Mouse (Mus musculus) thymus, adult 18-20 months (tissue): Measurements from ENCODE around the gene Dctn2.

Source experiments
- DNase-seq, 2 experiments: peaks; one replicate each; pipeline ENCODE4 v3.0.0; 2022; ENCODE audit warnings: mixed read lengths in 2 of 2

Gene Dctn2

DNA sequence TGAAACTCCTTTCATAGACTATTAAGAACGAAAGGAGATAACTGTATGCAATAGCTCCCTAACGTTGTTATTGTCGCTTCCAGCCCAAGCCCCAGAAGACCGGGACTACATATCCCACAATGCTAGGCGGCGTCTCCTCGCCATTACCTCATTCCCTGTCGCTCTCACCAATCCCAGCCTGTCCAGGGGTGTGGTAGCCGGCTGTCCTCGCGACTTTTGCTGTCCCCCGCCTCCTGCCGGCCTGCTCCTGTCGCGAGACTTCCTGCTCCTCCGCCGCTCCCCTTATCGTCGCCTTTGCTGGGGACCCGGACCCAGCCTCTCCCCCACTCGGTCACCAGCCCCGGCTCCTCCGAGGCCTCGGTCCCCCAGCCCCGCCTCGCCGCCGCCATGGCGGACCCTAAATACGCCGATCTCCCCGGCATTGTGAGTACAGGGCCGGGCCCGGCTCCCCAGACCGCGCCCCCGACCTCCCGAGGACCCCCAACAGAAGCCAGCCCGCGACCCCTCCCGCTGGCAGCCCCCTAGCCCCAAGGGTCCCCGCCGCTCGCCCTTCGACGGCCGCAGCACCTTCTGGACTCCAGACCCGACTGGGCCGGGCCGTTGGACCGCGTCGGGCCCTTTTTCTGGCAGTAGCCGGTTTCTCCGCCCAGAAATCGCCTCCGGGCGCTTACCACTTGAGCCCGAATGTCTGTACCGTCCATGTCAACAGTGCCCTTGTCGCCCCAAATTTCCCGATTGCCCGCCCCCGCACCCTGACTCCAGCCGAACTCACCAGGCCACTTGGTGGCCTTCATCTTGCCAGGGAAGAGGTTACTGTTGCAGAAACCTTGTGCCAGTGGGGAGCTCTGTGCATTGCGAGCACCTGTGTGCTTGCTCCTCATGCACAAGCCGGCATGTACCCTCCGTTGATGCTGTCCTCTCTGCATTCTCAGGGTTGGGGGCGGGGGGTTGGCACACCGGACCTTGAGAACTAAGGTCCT, at the start of gene Dctn2:
Gene Dctn2, plus strand, starts transcription at position 257 of the 980 bp plus-strand sequence.
- peak; percentile 84 to 88 for DNase-seq

GRCm38 (mm10) chr10:127216456-127216855, 49.7 kb upstream of the Dctn2 start:
- no peak for DNase-seq

GRCm38 (mm10) chr10:127217177-127217576, 49.0 kb upstream of the Dctn2 start:
- no peak for DNase-seq

DNA sequence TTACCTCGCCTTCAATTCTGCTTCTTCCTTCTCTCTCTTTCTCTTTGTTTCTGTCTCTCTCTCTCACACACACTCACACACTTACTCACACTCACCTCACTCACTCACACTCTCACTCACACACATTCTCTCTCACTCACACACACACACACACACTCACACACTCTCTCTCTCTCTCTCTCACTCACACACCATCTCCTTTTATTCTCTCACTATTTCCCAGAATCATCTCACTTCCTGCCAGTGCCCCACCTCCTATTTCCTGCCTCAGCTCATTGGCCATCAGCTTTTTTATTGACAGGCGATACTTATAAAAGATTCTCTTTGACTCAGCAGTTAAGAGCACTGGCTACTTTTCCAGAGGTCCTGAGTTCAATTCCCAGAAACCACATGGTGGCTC, 47.8 kb upstream of the Dctn2 start:
- no peak for DNase-seq

GRCm38 (mm10) chr10:127225213-127225612, 41.0 kb upstream of the Dctn2 start:
- DNase-seq, result no peak

DNA sequence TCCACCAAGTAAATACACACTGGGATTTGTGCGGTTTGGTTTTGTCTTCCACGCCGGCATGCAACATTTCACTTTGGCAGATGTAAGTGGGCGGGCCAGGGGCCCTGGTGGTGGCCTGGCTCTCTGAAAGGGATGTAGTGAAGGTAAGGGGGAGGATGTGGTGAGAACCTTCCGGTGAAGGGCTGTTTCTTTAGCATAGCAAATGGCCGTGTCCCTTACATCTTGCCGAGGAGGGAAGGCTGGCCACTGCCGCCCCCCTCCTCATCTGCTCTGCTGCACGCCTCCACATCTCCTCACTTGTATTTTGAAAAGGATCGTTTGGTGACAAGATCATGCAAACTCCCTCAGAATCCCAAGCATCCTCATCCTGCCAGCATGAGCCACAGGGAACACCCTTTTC, 40.4 kb upstream of the Dctn2 start:
- no peak for DNase-seq

DNA sequence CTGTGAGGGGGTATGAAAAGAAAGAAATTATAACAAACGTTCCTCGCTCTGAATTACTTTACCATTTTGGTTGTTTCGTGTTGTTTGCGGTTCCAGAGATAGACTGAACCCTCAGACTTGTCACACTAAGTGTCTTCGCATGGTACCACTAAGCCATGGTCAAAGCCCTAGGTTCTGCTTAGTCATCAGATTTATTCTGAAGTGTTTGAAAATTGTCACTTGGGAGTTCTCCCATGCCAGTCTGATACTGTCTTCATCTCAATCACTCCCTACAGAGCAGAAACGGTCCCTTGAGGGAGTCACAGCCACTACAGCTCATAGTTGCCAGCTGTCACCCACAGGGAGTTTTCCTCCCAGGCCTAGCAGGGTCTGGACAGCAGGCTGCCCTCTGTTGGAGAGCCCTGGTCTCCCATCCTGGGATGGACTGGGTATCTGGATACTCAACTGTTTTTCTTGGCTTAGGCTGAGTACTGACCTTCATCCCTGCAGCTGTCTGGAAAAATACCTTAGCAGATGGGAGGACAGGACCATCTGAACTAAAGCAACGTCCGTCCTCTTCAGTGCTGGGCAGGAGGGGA, 39.8 kb upstream of the Dctn2 start:
- DNase-seq, result no peak

GRCm38 (mm10) chr10:127227163-127227562, 39.0 kb upstream of the Dctn2 start:
- no peak for DNase-seq

- no peak for DNase-seq
Measured at GRCm38 (mm10) chr10:127228897-127229296, 37.3 kb upstream of the Dctn2 start.

DNA sequence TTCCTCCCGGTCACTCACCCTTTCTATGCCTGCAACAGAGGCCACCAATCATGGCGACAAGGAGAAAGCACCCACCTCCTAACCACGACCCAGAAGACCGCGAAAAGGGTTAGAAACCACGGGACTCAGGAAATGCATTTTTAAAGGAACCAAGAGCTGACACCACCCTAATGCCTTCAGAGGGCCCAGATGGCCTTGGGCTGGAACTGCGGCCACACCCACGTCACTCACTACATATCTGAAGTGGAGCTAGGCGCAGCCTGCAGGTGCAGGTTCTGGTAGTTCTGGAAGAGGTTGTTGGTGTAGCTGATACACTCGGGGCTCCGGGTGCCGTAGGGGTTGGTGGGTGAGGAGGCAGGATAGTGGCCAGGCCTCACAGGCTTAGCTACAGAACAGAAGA, 35.5 kb upstream of the Dctn2 start:
- no peak for DNase-seq

DNA sequence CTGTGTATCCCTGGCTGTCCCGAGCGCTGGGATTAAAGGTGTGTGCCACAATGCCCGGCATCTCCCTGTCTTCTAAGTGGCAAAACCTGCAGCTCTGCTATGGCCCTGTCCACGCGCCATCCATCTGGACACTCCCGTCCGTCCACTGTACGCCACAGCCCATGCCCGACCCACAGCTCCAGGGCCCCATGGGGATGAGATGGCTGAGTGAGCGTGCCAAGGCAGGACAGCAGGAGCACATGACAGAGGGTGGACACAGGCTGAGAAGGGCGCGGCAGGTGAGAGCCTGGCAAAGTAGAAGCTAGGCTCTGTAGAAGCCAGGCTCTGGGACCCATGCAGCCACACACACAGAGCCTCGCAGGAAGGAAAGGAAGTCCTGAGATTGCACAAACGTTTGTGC, 34.4 kb upstream of the Dctn2 start:
- no peak for DNase-seq

GRCm38 (mm10) chr10:127233141-127233540, 33.0 kb upstream of the Dctn2 start:
- no peak for DNase-seq

GRCm38 (mm10) chr10:127236541-127236940, 29.6 kb upstream of the Dctn2 start:
- no peak for DNase-seq

DNA sequence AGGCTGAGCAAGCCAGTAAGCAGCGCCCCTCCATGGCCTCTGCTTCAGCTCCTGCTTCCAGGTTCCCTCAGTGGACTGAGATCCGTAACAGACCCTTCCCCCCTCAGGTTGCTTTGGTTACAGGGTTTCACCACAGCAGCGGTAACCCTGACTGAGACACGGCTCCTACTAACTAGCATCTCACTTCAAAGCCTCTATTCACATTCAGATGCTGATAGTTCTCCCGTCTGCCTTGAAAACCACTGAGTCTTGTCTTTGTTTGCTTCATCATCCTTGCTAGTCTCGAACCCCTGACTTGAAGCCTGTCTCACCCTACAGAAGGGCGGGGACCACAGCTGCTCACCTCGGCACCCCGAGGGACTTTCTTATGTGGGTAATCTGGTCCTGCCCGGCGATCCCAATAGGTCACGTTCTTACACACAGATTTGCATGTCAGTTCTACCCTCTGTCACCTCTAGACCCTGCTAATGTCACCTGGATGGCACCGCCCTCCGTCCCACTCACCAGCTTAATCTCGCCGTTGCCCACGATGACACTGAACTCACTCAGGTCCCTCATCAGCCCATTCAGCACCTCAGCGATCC, 27.8 kb upstream of the Dctn2 start:
- DNase-seq, result no peak

DNA sequence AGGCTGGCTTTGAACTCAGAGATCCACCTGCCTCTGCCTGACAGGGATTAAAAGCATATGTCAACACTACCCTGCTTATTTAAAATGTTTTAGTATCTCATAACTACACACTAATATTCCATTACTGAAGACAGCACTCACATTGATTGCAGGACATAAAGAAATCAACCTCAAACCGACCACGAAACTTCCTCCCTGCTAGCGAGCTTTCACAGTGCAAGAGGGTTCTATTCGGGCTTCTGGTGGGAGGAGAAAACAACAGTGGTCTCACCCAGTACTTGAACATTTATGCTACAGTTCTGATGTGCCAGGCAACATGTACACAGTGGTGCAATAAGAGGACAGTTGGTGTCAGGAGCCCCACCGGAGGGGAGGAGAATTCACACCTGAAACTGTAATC, 15.4 kb upstream of the Dctn2 start:
- no peak for DNase-seq

DNA sequence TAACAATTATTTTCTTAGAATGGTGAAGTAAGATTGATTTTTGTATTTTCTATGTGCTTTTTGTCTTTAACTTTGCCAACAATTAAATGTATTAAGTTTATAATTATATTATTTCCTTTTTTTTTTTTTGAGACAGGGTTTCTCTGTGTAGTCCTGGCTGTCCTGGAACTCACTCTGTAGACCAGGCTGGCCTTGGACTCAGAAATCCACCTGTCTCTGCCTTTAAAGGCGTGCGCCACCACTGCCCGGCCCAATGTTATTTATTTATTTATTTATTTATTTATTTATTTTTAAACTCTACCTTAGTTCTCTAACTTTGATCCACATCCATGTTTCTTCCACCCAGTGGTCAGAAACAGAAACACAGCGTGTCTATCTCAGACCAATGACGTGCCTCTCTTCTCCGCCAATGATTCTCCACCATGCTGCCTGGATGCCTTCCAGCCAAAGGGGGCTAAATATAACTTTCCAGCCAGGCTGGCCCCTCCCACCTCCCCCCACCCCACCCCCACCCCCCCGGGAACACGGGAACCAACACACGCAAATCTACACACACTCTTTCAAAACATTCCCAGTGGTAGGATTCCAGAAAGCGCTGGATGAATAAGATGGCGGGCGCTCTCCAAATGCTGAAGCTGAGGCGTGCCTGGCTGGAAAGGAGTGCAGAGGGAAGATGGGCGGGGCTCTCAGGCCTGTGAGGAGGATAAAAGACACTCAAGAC, 10.4 kb upstream of the Dctn2 start:
- DNase-seq, result no peak

- DNase-seq, result no peak
Measured at GRCm38 (mm10) chr10:127257790-127258189, 8.4 kb upstream of the Dctn2 start.

- DNase-seq, result no peak
Measured at GRCm38 (mm10) chr10:127258489-127258888, 7.7 kb upstream of the Dctn2 start.

- no peak for DNase-seq
Measured at GRCm38 (mm10) chr10:127261706-127262547, 4.2 kb upstream of the Dctn2 start.

DNA sequence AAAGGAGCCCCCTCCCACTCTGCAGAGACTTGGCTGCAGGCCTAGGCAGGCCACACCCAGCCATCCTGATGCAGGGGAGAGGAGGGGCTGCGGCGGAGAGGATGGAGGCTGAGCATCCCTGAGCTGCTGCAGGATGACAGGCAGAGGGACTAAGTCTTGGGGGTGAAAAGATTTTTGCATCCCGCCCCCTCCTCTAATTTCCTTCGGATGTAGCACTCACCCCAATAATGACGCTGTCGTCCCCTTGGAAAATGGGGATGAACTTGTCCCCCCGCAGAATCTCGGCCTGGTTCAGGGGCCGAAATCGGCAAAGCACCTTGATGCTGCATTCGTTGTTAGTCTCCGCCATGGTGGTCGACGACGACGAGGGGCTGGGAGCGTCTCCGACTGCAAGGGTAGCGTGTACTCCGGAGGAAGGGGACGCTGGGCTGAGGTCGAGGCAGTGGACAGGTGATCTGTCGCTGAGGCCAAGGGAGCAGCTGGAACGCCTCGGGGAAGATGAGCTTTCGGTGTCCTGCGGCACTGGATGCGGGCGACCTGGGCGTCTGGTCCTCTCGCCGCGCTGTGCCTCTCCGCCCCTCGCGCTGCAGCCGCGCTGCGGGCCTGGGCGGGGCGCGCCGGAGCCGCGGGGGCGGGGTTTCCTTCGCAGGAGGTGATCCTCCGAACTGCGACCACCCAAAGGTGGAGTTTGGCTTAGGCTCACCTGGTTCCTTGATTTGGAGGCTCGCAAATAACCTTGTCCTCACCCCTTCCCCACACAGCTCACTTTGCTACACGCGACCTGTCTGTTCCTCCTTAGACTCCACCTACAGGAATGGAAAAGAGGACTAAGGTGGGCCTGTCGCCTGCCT, 3.4 kb upstream of the Dctn2 start, which contains the start of gene Kif5a:
Gene Kif5a, minus strand, starts transcription at position 801 of the 851 bp plus-strand sequence.
- DNase-seq, result no peak

DNA sequence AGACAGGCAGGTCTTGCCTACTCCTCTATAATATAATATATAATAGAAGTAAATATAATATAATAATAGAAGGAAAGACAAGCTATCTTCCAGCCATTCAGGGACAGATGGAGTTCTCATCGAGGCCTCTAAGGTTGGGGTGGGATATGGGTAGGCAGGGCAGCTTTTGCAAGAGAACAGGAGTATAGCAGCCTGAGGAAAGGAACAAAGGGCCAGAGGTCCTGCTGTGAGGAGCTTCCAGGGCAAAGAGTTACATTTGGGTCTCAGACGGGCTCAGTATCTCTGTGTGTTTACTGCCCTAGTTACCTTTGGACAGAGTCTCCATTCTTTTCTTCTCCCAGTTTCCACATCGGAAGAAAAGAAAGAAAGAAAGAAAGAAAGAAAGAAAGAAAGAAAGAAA, 2.5 kb upstream of the Dctn2 start:
- DNase-seq, result no peak
